Mouse (Mus musculus): ENCODE results near the gene Ppp1r1a. TPM values are rescaled to one million over a fixed set of nuclear protein-coding genes. Genes with fewer than 3 reads are reported as not detected.

Gene Ppp1r1a
- polyA plus RNA-seq, 1 experiment from 2014 or later: 148 TPM

DNA sequence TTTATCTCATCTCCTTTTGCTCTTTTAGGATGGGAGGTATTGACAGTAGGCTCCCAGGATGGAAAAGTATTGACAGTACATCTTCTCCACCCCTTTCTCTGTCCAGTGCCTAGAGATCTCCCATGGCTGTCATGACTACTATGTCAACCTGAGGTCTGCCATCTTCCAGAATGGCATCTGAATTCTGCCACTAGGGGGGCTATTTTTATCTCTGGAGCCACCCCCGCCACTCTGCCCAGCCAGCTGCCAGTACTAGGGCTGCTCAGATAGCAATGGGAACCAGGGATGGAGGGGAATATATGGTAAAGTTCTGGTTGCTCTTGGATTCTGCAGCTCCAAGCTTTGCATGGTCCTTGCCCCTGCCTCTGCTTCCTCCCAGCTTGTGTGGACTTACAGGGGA is 26.2 kb downstream of the Ppp1r1a start:
- Histone ChIP-seq H3K4me2 (no peak overlapping the region), H3K9me3 (no peaks in the 10 kb centered on the region), H3K4me3 (no peak overlapping the region), H3K27ac (replicated peaks) (no peak overlapping the region), H3K27me3 (no peaks in the 10 kb centered on the region), H3K4me1 (replicated peaks) (peaks cover 73% of the 10 kb centered on the region), H3K36me3 (no peaks in the 10 kb centered on the region), H3K9ac (no peak overlapping the region)
- WGBS: 80% methylated on average over 1 of the region's 1 CpGs
- no peak for ATAC-seq (ENCODE audit: low FRiP score, low read depth)

DNA sequence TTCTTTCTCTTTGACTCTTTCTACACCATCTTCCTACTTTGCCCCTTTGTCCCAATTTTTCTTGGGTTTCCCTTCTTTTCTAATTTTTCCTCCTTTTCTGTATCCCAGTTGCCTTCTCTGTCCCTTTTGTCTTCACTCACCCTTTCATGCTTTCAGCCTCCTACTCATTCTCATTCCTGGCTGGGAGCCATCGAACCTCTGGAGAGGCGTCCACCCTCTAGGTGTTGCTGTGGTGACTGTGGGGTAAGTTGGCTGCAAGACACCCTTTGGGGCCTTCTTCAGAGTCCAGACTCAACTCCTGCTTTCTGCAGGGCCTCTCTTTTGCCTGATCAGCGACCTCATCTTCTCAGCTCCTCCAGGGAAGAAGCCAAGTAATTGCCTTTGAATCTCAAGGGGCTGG is 28.5 kb downstream of the Ppp1r1a start:
- peak overlapping the region; percentile 29; the same call in 1 of the 2 replicates for H3K27ac ChIP-seq (replicated peaks)
- no peak overlapping the region for H3K9ac ChIP-seq
- H3K4me3 ChIP-seq: no peak overlapping the region
- no peaks in the 10 kb centered on the region for H3K27me3 ChIP-seq
- H3K36me3 ChIP-seq: no peaks in the 10 kb centered on the region
- peaks cover 74% of the 10 kb centered on the region for H3K4me1 ChIP-seq (replicated peaks)
- no peak for ATAC-seq (ENCODE audit: low FRiP score, low read depth)
- no peaks in the 10 kb centered on the region for H3K9me3 ChIP-seq
- H3K4me2 ChIP-seq: no peak overlapping the region
- 47% methylated on average over 3 of the region's 3 CpGs for WGBS

DNA sequence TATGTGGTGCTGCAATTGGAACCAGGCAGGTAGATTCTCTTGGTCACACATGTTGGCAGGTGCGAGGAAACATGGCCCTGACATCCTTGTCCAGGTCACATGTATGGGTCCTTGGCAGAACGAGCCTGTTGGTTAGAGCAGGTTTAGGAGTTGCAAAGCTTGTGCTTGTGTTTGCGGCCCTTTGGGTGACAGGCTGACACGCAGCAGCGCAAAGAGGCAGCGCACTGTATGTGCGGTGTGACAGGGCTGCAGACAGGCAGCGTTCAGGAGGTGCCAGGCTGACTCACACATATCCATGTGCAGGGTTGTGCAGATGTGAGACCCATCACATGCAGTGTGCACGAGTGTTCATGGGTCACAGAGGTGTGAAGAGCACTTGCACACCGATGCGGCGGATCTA is 34.1 kb downstream of the Ppp1r1a start:
- peaks cover 56% of the 10 kb centered on the region for H3K4me1 ChIP-seq (replicated peaks)
- peak overlapping the region; percentile 91 for H3K4me2 ChIP-seq

DNA sequence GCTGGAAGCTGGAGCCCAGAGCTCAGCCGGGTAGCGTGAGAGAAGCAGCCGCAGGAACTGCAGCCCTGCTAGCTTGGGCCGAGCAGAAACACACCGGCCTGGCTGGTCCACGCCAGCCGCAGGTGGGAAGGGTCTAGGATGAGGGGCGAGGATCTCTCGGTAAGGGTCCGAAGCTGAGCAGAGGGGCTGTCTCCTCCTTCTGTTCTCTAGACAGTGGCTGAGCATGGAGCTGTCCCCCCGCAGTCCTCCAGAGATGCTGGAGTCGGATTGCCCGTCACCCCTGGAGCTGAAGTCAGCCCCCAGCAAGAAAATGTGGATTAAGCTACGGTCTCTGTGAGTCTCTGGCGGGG is 34.6 kb downstream of the Ppp1r1a start:
- peak overlapping the region; percentile 79 for H3K4me3 ChIP-seq
- 0% methylated on average over 14 of the region's 15 CpGs for WGBS
- ATAC-seq (ENCODE audit: low FRiP score, low read depth): peak; percentile 63
- no peaks in the 10 kb centered on the region for H3K9me3 ChIP-seq
- no peaks in the 10 kb centered on the region for H3K36me3 ChIP-seq
- peaks cover 57% of the 10 kb centered on the region for H3K4me1 ChIP-seq (replicated peaks)
- peak overlapping the region; percentile 91 for H3K27ac ChIP-seq (replicated peaks)
- H3K27me3 ChIP-seq: no peaks in the 10 kb centered on the region
- peak overlapping the region; percentile 92 for H3K9ac ChIP-seq
- H3K4me2 ChIP-seq: peak overlapping the region; percentile 91

More for the DNA sequence above, 34.1 kb downstream of the Ppp1r1a start:
- Histone ChIP-seq H3K9ac (peak overlapping the region; percentile 92), H3K4me3 (peak overlapping the region; percentile 79), H3K9me3 (no peaks in the 10 kb centered on the region), H3K27ac (replicated peaks) (peak overlapping the region; percentile 91), H3K27me3 (no peaks in the 10 kb centered on the region), H3K36me3 (no peaks in the 10 kb centered on the region)
- peak; percentile 50; the same call in 1 of the 2 replicates for ATAC-seq (ENCODE audit: low FRiP score, low read depth)
- WGBS: 26% methylated on average over 12 of the region's 12 CpGs

DNA sequence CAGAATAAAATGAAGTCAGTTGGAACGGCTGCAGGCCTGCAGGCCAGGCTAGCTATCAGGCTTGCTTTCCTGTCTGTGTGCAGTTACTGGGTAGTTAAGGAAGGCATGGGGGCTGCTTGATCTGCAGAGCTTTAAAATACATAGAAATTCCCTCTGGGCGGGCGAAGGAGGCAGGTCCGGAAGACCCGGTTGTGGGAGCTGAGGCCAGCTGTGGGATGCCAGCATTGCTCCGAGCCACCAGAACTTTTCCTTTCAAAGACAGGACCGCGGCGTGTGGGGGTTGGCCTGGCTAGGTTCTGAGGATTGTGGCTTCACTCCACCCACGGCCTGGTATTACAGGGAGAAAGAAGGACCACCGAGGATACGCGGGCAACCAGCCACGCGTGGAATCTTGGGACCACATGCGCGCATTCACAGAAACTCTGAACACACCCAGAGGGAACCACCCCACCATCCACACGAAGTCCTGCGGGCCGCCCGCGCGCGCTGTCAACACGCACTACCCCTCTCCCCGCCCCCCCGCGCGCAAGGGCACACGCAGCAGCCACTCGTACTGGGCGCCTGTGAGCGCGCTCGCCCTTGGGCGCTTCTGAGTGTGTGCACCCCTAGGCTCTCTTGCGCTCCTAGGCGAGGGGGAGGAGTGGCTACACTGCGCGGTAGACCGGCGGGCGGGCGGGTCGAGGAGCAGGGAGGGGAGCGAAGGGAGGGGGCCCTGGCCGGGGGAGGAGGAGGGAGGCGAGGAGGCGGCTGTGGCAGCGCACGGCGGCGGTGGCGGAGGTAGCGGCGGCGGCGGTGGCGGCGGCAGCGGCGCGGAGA is 35.2 kb downstream of the Ppp1r1a start, which contains the start of gene Pde1b:
Gene Pde1b (plus strand): TSS at position 600 of the 816 bp plus-strand sequence.
- H3K4me2 ChIP-seq: peak within 1 kb of the TSS; percentile 91
- peak within 1 kb of the TSS; percentile 91 for H3K27ac ChIP-seq (replicated peaks)
- H3K4me3 ChIP-seq: peak within 1 kb of the TSS; percentile 79
- no peaks in the 10 kb centered on the region for H3K27me3 ChIP-seq
- peak; percentile 84 for ATAC-seq (ENCODE audit: low FRiP score, low read depth)
- no peaks in the 10 kb centered on the region for H3K9me3 ChIP-seq
- no peaks in the 10 kb centered on the region for H3K36me3 ChIP-seq
- under 1% methylated on average over 62 of the region's 63 CpGs for WGBS
- peaks cover 60% of the 10 kb centered on the region for H3K4me1 ChIP-seq (replicated peaks)
- H3K9ac ChIP-seq: peak within 1 kb of the TSS; percentile 92

DNA sequence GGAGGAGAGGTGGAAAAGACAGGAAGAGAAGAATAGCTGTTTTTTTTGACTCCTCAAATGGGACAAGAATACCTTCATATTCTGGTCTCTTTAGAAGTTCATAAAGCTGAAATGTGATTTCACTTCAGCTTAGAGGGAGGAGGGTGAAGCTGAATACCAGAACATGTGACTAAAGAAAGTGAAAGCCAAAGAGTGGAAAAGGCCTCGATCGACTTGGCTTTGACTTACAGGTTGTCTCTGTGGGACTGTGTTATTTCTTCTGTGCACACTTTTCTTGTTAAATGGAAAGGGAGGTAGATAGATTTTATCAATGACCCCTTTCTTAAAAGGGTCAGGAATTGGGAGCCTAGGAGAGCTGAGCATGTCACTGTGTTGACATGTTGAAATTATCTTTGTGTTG is 36.6 kb downstream of the Ppp1r1a start:
- no peak overlapping the region for H3K27ac ChIP-seq (replicated peaks)
- H3K4me1 ChIP-seq (replicated peaks): peaks cover 55% of the 10 kb centered on the region
- no peak overlapping the region for H3K4me2 ChIP-seq
- no peak for ATAC-seq (ENCODE audit: low FRiP score, low read depth)
- no peaks in the 10 kb centered on the region for H3K27me3 ChIP-seq
- H3K4me3 ChIP-seq: no peak overlapping the region
- H3K9me3 ChIP-seq: no peaks in the 10 kb centered on the region
- 74% methylated on average over 2 of the region's 2 CpGs for WGBS
- no peaks in the 10 kb centered on the region for H3K36me3 ChIP-seq
- H3K9ac ChIP-seq: no peak overlapping the region

DNA sequence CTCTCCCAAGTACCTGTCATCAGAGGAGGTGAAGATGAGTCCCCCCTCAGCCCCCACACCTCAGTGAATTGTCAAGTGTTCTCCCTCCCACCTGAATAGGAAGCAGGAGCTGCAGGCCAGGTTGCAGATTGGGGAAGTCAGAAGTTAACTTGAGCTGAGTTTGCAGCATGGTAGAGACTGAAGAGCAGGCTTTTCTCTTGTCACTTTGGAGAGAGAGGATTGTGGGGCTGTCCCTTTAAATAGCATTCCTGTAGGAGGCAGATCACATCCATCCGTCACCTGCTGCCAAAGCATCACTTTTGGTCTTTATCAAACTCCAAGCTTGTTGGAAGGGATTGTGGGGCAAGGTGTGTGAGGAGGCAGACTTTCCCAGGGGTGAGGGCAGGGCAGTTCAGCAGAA is 37.1 kb downstream of the Ppp1r1a start:
- 70% methylated on average over 1 of the region's 1 CpGs for WGBS
- no peaks in the 10 kb centered on the region for H3K9me3 ChIP-seq
- no peaks in the 10 kb centered on the region for H3K36me3 ChIP-seq
- no peak overlapping the region for H3K4me3 ChIP-seq
- no peak overlapping the region for H3K4me2 ChIP-seq
- no peak for ATAC-seq (ENCODE audit: low FRiP score, low read depth)
- no peak overlapping the region for H3K27ac ChIP-seq (replicated peaks)
- no peak overlapping the region for H3K9ac ChIP-seq
- H3K4me1 ChIP-seq (replicated peaks): peaks cover 51% of the 10 kb centered on the region
- no peaks in the 10 kb centered on the region for H3K27me3 ChIP-seq

DNA sequence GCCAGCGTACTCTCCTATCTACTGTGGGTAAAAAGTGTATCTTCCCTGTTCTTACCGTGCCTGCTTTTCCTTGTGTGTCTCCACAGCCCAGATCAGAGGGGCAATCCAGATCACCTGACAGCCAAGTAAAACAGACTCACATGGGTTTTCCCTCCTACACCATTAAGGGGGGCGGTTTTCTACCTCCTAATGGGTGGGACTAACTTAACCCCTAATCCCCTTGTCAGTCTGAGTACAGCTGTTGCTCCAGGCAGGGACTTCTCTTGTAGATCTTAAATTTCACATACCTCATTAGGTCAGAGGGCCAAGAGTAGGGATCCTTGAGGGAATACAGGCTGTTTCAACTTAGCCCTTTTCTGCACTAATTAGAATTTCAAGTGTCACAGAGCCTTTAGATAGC is 39.6 kb downstream of the Ppp1r1a start:
- WGBS: 51% methylated on average over 3 of the region's 3 CpGs

DNA sequence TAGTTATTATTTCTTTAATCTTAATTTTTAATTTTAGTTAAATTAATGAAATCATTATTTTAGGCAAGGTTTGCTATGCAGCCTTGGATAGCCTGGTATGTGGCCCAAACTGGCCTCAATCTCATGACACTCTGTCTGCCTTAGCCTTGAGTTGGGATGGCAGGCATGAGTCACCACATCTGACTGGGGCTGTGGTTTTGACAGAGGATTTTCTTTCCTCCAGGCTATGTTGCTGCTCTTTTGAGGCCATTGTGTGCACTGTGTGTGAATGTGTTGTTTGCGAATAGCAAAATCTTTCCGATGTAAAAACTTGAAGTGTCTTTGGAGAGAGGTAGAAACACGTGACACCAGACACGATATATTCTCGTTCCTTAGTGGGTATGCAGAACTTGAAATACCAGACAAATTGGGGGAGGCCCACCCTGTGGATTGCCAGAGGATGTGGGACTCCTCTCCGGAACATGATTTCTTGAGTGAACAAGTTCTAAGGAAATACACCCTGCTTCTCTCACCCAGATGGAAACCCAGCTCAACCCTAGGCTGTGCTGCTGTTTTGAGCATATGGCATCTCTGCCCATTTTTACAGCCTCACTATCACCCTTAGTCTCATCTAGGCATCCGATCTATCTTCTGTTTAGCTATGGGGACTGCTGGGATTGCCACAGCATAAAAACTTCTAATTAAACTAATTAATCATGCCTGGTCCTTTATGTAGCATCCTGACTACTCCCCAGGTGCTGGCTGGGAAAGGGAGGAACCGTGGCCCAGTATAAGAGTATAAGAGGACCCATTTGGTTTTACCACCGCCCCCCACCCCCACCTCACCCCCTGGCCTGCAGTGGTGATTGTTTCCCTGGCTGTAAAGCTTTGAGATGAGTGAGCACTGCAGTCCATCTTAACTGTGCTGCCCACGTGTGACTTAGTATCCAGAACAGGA is 41.3 kb downstream of the Ppp1r1a start:
- H3K27me3 ChIP-seq: no peaks in the 10 kb centered on the region
- no peak overlapping the region for H3K9ac ChIP-seq
- H3K27ac ChIP-seq (replicated peaks): peak overlapping the region; percentile 31; the same call in 1 of the 2 replicates
- no peak overlapping the region for H3K4me2 ChIP-seq
- no peaks in the 10 kb centered on the region for H3K36me3 ChIP-seq
- peaks cover 19% of the 10 kb centered on the region for H3K4me1 ChIP-seq (replicated peaks)
- H3K4me3 ChIP-seq: no peak overlapping the region
- H3K9me3 ChIP-seq: no peaks in the 10 kb centered on the region
- ATAC-seq (ENCODE audit: low FRiP score, low read depth): peak; percentile 49; the same call in 1 of the 2 replicates
- WGBS: 65% methylated on average over 10 of the region's 10 CpGs

More for the DNA sequence above, 39.6 kb downstream of the Ppp1r1a start:
- Histone ChIP-seq H3K4me2 (no peak overlapping the region), H3K4me3 (no peak overlapping the region), H3K4me1 (replicated peaks) (peaks cover 27% of the 10 kb centered on the region), H3K36me3 (no peaks in the 10 kb centered on the region), H3K27me3 (no peaks in the 10 kb centered on the region), H3K9ac (no peak overlapping the region), H3K9me3 (no peaks in the 10 kb centered on the region), H3K27ac (replicated peaks) (peak overlapping the region; percentile 3; the same call in 1 of the 2 replicates)
- no peak for ATAC-seq (ENCODE audit: low FRiP score, low read depth)

DNA sequence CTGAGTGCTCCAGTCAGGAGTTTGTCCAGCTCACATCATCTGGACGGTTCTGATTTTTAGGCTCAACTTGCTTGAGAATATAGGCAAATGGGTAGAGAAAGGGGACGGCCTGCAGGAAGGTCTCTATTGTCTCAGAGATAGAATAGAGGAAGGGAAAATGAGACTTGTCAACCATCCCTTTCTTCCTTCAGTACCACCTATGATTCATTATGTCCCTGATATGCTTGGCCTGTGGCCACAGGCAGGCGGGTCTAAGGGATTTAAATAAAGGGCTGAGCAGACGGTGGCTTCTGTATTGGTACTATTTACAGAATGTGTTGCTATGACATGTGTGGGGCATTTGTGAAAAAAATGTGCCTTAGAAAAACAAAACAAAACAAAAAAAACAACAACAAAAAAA is 49.5 kb downstream of the Ppp1r1a start:
- WGBS: 42% methylated on average over 4 of the region's 4 CpGs
- H3K9ac ChIP-seq: no peak overlapping the region
- no peak overlapping the region for H3K4me2 ChIP-seq
- H3K27ac ChIP-seq (replicated peaks): no peak overlapping the region
- H3K36me3 ChIP-seq: no peaks in the 10 kb centered on the region
- no peak overlapping the region for H3K4me3 ChIP-seq
- no peaks in the 10 kb centered on the region for H3K27me3 ChIP-seq
- H3K4me1 ChIP-seq (replicated peaks): peaks cover 12% of the 10 kb centered on the region
- H3K9me3 ChIP-seq: no peaks in the 10 kb centered on the region
- no peak for ATAC-seq (ENCODE audit: low FRiP score, low read depth)

DNA sequence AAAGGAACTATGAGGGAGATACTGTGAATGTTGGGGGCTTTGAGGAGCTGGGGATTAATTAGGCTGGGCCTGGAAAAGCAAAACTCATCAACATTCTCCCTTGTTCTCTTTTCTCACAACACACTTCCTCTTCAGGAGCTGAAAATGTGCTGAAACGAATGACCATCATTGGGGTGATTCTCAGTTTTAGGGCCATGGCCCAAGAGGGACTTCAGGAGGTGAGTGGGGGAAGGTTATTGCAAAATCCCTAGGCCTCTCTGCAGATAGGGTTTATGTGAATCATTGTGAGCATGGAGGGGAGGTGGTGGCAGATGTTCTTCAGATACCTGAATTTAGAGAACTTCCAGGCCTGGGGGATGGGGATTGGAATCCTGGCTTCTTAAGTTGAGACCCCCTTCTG is 51.1 kb downstream of the Ppp1r1a start:
- Histone ChIP-seq H3K9ac (no peak overlapping the region), H3K4me3 (no peak overlapping the region), H3K36me3 (no peaks in the 10 kb centered on the region), H3K4me2 (no peak overlapping the region), H3K4me1 (replicated peaks) (peaks cover 12% of the 10 kb centered on the region), H3K27ac (replicated peaks) (no peak overlapping the region), H3K9me3 (no peaks in the 10 kb centered on the region), H3K27me3 (no peaks in the 10 kb centered on the region)
- WGBS: 71% methylated on average over 1 of the region's 1 CpGs
- no peak for ATAC-seq (ENCODE audit: low FRiP score, low read depth)

DNA sequence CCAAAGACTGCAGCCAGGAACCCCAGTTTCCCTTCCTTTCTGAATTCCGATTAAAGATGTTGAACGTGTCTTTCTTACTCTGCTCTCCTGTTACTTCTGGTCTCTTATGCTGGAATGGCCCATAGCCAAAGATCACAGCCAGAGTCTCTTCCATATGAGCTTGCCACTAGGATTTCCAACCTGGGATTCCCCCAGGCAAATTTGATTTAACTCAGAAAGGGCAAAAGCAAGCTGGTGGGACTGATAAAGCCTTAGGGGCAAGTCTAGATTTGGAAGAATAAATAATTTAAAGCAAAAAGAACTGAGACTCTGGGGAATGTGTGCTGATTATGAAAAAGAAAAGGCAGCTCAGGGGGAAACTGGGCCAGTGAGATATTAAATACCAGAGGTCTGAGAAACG is 52.7 kb downstream of the Ppp1r1a start:
- Histone ChIP-seq H3K9me3 (no peaks in the 10 kb centered on the region), H3K9ac (no peak overlapping the region), H3K4me3 (no peak overlapping the region), H3K36me3 (no peaks in the 10 kb centered on the region), H3K4me2 (no peak overlapping the region), H3K27ac (replicated peaks) (no peak overlapping the region), H3K4me1 (replicated peaks) (peaks cover 12% of the 10 kb centered on the region), H3K27me3 (no peaks in the 10 kb centered on the region)
- no peak for ATAC-seq (ENCODE audit: low FRiP score, low read depth)
- 37% methylated on average over 3 of the region's 3 CpGs for WGBS

Measured in hindbrain, embryonic 15.5 days (tissue).